Mouse (Mus musculus) heart, postnatal 0 days (tissue): ENCODE measurements around the gene Pycard.

ENCODE experiments used
- CTCF ChIP-seq: IDR thresholded peaks from 2 replicates; pipeline ENCODE4 v1.5.1; 2016; ENCODE audit warnings: antibody characterized with exemption, control low read depth, low read depth
- EP300 ChIP-seq: IDR thresholded peaks from 2 replicates; pipeline ENCODE4 v1.6.1; 2016; ENCODE audit warnings: antibody characterized with exemption, low read depth

GRCm38 (mm10) chr7:128012136-128012780, 18.6 kb upstream of the Pycard start:
- TF ChIP-seq CTCF (no peak), EP300 (no peak)
